Mouse (Mus musculus) A20 (cell line): ENCODE data around the gene Snhg11.

ENCODE experiments used
- DNase-seq: peaks from one replicate; pipeline ENCODE4 v3.0.0-alpha.2; 2011; ENCODE audit warnings: low read depth, low spot score

Snhg11 gene

DNA sequence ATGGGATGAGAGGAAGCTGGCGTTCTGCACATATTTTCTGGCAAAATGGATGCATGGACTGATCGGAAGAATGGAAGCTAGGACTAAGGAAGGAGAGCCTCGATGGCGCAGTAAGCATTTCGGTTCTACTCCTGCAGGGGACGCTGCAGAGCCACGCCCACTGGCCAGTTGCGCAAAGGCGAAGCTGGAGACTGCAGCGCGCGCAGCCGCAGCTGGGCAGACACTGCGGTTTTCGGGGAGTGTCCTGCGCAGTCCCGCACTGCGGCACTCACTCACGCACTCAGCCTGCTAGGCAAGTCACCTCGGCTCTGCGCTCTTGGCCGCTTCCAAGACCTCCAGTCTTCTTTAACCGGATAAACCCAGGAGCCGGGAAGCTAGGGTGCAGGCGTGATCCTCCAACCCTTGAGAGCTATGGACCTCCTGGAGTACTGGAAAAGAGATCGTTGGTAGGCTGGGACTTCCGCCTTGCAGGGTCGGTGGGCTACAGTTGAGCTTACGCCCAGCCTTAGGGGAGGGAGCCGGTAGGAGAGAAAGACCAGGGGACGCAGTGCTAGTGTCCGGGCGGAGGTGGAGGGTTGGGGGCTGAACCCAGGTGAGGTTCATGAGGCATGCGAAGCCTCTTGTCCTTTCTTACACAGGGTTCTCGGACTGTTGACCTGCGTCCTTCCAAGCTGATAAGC is at the start of gene Snhg11:
Gene Snhg11, plus strand, starts transcription at position 196 of the 680 bp plus-strand sequence.
- no peak for DNase-seq

DNA sequence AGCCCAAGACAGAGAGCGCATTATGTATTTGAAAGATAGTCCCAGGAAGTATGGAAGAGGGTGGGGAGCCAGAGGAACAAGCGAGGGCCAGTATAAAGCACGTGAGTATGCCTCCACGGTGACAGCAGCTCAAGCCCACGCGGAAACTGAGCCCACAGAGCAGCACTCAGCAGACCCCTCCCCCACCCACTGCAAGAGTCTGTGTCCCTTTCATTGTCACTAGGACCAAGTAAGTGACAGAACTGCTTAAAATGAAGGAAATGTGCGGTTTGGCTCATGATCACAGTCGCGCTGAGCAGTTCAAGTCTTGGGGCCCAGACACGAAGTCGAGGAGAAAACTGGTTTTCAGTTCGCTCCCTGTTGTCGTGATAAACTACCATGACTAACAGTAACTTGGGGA is 41.1 kb upstream of the Snhg11 start:
- DNase-seq = no peak

DNA sequence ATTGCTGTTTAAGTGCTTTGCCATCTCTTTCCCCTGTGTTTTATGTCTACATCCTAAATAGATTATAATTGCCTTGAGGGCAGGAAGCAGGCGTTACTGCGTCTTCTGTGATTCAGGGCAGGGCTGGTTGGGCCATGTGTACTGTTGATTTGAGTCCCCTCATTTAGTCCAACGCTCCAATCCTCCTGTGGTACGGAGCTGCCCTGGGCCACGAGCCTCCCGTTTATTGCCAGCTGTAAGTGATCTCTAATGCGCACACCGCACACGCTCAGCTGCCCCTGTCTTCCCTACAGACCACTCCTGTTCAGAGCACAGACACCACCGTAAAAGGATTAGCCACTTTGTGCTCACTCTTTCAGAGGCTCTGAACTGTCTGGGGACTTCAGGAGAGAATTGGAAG is 37.7 kb upstream of the Snhg11 start:
- DNase-seq = no peak

DNA sequence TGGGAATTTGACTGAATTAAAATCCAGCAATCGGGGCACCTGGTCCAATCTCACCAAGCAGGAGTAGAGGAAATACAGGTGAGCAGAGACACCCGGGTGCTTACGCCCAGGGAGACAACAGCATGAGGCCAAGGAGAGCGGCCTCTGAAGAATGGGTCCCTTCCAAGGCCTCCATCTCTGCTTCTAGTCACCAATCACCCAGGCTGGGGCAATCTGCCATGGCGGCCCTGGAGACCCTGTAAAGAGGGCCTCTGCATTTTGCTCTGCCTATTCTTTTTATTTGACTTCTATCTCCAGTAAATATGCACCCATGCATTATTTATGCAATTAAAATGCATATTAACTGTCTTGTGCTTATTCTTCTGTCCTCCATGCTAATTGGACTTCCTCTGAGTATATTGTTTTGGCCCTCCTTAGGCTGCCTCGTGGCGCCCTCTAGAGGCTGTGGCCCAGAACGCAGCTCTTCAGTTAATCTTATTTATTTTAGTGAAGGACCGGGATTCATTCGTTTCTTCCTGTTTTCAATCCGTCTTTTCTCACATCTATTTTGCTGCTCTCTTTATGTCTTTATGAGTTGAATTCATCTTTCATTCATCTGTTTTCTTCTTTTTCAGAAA is 35.4 kb upstream of the Snhg11 start:
- DNase-seq = peak; percentile 66

DNA sequence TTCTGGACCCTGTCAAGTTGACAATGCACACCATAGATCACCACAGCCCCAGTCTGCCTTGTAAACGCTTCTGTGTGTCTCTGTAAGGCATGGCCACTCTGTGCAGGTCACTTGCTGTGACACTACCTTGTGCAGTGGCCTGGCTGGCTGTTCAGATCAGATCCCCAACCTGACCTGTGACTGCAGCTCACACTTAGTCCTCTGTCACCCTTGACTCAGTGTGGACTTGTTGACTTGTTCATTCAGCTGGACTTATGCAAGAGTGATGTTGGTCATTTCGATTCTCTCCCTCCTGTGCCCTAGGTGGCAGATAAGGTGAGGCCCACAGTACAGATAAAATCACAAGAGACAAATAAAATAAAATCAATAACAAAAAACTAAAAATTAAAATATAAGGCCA is 34.1 kb upstream of the Snhg11 start:
- no peak for DNase-seq

DNA sequence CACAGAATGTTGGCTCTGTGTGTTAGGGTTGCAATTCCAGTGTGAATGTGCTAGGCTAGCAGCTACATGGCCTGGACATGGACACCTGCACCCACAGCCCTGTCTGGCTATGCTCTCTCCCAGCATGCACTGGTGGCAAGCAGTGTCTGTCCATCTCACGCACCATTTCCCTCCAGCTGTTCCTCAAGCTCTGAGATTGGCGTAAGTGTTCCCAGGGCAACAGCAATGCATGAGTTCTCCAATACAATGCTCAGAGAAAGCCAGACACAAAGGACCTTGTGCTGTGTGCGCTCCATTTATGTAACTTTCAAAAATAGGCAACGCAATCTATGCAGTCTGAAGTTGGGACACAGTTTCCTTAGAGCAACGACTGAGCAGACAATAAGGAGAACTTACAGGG is 31.9 kb upstream of the Snhg11 start:
- DNase-seq = peak; percentile 67

DNA sequence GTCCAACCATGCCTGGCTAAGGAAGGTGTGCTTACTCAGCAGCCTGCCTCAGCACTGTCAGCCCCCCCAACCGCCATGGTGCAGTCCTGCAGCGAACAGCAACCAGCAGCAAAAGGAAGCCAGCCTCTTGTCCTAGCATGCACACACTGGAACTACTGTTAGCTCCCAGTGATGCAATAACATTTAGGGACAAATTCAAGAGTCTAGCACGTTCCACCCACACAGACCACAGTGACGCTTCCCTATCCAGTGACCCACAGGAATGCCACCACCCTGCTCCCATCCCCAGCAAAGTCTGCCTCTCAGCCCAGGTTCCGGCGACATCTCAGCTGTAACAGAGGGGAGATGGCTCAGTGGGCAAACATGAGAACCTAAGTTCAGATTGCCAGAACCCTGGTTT is 29.0 kb upstream of the Snhg11 start:
- DNase-seq = no peak

DNA sequence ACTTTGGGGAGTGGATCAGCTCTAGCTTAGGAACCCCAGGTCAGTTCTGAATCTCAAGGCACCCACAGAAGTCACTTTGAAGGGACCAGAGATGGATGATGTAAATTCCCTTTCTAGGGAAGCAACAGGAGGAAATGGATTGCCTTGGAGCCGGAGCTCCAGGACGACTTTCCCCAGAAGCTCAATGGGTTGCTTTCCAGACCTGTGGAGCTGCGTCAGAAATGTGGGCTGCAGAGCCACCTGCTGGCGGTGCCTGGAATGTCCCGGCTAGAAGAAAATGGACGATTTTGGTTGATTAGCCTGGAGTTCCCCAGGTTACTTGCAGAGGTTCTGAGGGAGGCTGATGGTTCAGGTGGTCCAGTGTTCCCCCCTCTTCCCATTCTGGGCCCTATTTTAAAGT is 27.6 kb upstream of the Snhg11 start:
- DNase-seq = peak; percentile 68

DNA sequence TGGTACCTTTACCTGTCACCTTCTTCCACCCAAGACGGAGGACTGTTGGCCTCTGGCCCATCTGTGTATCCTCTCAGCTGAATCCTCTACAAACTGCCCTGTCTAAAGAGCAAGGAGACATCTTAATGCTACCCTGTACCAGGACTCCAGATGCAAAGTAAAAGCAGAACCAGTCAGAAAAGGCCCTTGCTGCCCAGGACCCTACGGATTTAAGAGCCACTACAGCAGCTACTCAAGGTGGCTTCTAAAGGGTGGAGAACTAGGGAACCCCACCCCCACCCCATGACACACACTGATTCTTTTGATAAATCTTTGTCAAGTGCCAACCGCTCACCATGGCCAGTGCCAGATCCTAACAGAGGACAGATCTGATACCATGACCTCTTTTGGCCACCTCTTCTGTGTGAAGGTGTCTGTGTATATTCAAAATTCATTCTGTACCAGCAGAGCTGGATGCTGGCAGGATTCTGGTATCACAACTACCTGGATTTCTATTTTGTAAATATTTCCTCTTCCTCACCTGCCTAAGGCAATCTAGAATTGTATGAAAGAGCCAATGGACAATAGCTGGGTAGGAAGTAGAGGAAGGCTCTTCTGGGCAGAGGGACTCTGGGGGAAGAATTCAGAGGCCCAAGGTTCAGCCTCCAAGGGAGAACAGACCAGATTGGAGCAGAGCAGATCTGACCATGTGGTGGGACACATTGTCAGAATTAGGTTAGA is 22.5 kb upstream of the Snhg11 start:
- DNase-seq = no peak

DNA sequence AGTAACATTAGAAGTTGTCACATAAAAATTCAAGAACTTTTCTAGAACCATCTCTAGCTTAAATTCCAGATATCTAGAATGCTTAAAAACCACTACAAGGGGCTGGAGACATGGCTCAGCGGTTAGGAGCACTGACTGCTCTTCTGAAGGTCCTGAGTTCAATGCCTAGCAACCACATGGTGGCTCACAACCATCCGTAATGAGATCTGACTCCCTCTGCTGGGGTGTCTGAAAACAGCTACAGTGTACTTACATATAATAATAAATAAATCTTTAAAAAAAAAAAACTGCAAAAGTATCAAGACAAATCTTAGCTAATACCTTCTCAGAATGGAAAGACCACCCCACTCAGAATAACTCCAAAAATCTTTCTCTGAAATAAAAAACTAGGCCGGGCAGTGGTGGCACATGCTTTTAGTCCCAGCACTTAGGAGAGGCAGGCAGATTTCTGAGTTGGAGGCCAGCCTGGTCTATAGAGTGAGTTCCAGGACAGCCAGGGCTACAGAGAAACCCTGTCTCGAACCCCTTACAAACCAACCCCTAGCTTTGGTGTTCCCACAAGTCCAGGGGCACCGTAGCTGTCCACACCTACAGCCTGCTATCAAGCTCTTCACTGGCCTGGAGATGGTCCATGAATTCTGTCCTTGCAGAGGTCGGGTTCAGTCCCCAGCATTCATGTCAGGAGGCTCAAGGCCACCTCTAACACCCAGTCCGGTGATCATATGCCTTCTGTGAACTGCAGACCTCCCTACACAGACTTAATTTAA is 20.9 kb upstream of the Snhg11 start:
- no peak for DNase-seq

DNA sequence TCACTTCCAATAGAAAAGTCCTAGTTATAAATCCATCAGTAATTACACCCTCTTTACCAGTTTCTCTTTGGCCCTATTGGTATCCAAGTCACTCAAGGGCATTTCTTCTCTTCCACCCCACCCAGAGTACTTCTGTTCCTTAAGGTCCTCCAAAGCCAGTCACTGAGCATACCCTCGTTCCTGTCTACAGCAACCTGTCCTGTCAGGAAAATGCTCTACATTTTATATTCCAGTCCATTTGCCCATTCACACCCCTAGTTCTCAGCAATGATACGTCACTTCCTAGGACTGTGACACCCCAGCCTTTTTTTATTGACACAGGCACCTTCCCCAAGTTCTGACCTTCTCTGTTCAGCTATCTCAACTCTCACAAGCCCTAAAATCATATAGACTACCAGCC is 20.2 kb upstream of the Snhg11 start:
- no peak for DNase-seq

DNA sequence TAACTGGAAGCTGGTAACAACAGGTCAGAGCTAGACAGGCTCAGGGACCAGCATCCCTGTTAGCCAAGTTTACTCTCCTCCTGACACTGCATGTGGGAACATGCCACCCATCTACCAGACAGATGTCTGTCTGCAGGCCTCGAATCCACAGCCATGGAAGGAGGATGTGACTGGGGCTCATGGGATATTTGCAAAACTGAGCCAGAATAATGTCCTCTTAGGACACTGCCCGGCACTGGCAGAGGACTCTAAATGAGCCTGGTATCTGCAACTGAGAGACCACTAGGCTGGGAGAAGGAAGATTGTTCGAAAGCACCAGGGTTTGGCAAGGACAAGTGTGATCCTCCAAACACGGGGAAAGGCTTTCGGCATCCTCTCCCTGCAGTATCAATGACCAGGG is 19.3 kb upstream of the Snhg11 start:
- DNase-seq = no peak

DNA sequence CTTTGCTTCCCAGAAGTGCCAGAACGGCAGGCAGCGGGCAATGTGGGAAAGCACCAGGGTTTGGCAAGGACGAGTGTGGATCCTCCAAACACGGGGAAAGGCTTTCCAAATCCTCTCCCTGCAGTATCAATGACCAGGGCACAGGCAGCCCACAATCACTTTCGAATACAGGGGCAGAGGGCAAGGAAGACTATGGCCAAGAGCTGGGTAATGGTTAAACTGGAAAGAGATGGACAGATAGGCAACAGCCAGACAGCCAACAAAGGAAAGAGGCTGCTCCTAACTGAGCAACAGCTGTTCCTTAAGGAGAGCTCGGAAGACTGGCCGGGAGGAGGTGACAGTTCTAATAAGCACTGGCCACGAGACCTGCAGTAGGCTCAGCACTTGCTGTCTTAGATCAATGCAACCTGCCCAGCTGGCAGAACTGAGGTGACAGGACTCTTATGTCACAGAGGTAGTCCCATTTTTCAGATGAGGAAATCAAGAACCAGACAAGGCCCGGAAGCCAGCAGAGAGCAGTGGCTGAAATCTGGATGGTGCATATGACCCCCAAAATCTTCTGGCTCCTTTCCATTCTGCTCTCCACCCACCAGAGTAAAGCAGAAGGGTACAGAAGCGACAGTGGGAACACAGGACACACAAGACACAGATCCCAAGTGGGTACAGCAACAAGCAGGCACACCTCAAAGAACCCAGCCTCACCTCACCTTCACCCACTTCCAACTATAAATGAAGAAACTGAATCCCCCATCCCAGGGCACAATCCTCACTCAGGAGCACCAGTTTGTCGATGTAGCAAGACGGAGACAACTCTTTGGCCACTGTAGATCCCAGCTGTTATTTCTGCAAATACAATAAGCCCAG is 15.4 kb upstream of the Snhg11 start:
- DNase-seq = no peak

DNA sequence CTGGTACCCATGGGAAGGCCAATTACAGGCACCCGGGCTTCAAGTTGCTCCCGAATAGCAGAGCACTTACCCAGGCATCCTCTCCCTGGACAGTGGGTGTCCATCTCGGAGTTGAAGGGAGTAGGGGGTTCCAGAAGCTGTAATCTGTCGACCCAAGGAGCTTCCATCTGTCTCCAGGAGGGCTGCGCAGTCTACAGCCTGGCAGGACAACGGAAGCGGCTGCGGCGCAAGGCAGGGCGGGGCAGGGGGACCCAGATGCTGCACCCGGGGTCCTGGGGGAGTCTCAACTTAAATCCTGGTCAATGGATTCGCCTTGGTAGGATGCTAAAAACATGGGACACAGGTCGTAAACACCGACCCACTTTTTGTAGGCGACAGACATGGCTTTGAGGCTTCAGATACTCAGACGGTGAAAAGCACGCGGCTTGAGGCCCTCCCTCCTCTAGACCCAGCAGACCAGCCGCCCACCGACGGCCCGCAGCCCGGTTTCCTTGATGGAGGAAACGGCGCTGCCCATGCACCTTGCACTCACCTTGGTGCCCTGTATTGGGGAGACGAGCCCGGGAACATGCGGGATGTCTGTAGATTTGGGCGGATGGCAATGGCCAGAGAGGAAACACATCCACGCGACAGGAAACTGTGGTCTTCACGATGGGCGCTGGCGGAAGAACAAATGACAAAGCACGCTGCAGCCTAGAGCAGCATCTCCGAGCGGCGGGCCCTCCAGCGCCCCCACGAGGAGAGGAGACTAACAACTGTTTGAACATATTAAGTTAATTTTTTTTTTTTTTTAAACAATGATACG is 14.4 kb upstream of the Snhg11 start:
- DNase-seq = peak; percentile 94

DNA sequence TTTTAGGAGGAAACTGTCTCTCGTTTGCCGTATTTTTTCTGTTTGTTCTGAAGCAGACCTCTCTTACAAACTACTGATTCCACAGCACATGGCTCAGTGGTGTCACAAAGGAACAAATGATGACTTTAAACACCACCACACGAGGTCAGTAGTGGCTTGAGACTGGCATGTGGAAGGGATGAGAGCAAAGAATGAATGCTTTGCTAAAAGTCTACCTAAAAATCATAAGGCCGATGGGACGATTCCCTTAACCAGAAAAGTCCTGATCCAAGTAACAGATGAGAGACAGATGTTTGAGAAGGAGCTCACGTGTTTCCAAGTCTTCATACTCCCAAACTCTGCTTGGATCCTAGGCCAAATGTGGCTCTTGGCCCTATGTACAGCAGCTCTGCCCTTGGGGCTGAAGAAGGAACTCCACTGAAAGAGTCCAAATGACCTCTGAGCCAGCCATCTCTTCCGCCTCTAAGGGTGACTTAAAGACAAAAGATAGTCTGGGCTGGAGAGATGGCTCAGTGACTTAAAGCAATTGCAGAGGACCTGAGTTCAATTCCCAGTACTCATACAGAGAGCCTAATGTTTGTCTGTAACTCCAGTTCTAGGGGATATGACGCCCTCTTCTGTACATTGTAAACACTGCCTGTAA is 13.6 kb upstream of the Snhg11 start:
- no peak for DNase-seq

DNA sequence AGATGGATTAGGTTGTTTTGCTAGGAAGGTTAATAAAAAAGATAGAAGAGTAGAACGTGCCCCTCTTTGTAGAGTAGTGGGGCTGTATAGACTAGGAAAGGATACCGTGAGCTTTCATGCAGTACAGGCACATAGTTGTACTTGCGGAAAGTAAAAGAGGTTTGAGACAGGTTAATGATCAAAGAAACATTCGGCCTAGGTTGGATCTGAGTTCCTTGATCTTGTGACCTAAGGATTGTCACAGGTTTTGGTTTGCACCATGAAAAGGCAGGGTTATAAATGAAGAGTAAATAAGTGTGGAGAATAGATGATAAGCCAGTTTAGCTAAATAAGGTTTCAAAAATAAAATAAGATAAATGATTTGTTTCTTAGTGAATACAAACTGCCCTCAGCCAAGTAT is 11.3 kb upstream of the Snhg11 start:
- DNase-seq = no peak

DNA sequence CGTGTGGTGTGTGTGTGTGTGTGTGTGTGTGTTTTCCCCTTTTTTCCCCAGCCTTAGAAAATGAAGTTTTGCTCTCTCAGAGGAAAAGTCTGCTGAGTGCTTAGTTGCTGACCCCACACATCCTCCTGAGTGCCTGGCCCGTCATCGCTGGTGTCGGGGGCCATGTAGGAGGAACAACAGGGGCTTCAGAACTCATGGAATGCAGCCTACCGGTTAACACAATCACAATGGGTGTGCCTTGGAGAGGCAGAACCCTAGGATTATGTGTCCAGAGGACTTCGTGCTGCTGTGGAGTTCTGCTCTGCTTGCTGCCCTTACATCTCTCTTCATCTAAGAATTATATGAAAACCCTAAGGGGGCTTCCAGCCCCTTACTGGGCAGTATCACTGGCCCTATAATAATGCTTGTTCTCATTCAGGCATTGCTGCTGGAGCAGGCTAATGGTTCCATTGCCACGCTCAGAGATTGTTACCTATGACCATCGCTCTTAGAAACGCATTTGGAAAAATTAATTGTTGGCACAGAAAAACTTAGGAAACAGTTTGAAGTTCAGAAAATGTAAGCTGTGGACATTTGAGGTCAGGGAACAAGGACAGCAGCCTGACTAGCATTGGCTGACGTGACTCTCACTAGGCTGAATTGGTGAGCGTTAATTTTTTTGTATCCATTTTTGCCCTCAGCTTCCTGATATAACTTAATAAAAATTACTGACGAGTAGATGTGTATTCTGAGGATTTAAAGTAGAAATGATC is 10.2 kb upstream of the Snhg11 start:
- no peak for DNase-seq

DNA sequence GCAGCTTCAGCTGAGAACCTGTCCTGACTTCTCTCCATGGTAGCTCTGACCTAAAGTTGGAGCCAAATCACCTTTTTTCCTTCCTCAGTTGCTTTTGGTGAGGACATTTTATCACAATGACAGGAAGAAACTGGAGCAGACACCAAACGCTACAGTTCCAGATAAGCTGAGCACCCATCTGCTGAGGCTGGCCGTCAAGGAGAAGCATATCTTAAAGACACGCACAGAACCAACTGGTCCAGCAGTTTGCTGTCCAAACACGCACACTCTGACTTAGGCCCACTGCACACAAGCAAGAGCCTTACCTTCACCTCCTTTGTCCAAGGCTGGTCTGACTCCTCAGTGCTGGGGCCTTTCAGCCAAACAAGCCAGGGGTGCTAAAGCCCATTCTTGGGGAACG is 7.8 kb upstream of the Snhg11 start:
- no peak for DNase-seq

DNA sequence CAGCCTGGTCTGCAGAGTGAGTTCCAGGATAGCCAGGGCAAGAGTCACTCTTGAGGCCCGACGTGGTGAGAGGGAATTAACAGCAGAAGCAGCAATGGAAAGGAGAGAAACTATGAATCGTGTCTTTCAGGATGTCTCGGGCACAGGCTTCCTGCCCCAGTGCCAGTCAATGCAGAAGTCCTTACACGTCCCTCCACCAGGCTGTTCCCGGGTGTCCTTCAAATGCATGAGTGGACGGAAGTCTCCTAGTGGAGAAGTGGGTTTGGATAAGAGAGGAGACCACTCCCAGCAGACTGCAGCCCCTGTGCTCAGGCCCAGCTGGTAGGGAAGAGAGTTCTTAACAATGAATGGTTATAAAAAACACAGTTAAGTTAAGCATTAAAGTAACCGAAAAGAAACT is 7.1 kb upstream of the Snhg11 start:
- DNase-seq = no peak
